Mouse (Mus musculus) heart, embryonic 14.5 days (tissue): ENCODE results near the gene Fancc. TPM values are rescaled to one million over a fixed set of nuclear protein-coding genes. Genes with fewer than 3 reads are reported as not detected.

Experiments used
- ATAC-seq: fragments of 200-750 bp; cut with Nextera tagmentation; 2 replicates; pipeline ENCODE4 v1.8.0; 2017; ENCODE audit warnings: low read depth, moderate TSS enrichment; ENCODE audit not compliant: insufficient number of reproducible peaks, insufficient read depth, low FRiP score
- H3K27ac ChIP-seq, 2 experiments: fragments of 200-500 bp in 1 of 2; fragments of 300-500 bp in 1 of 2; sonication (generic) in 1 of 2; replicated peaks in 1 of 2; 2 replicates each; pipeline ENCODE4 v1.5.1; 2012 to 2014; ENCODE audit warnings: low read depth in 2 of 2, low read length in 2 of 2, control low read depth in 1 of 2, mild to moderate bottlenecking in 1 of 2, mixed read lengths in 1 of 2; ENCODE audit not compliant: control insufficient read depth in 1 of 2, insufficient read depth in 1 of 2
- H3K27me3 ChIP-seq: fragments of 300-500 bp; sonication (generic); 2 replicates; pipeline ENCODE4 v1.6.1; 2014; ENCODE audit warnings: mild to moderate bottlenecking, low read length, control low read depth; ENCODE audit not compliant: control insufficient read depth, insufficient read depth
- H3K36me3 ChIP-seq: fragments of 300-500 bp; sonication (generic); 2 replicates; pipeline ENCODE4 v1.6.1; 2014; ENCODE audit warnings: mild to moderate bottlenecking, control low read depth, low read length, mixed read lengths; ENCODE audit not compliant: control insufficient read depth, insufficient read depth
- H3K4me1 ChIP-seq, 2 experiments: fragments of 200-500 bp in 1 of 2; fragments of 300-500 bp in 1 of 2; sonication (generic) in 1 of 2; 2 replicates each; pipeline ENCODE4 v1.6.1; 2012 to 2014; ENCODE audit warnings: low read length in 2 of 2, control low read depth in 1 of 2, mixed read lengths in 1 of 2; ENCODE audit not compliant: control insufficient read depth in 2 of 2, insufficient read depth in 2 of 2
- H3K4me2 ChIP-seq: fragments of 300-500 bp; sonication (generic); 2 replicates; pipeline ENCODE4 v1.6.1; 2014; ENCODE audit warnings: mild to moderate bottlenecking, low read length
- H3K4me3 ChIP-seq, 2 experiments: fragments of 200-500 bp in 1 of 2; fragments of 300-500 bp in 1 of 2; sonication (generic) in 1 of 2; 2 replicates each; pipeline ENCODE4 v1.5.1; 2012 to 2014; ENCODE audit warnings: low read length in 2 of 2, mild to moderate bottlenecking in 2 of 2, control low read depth in 1 of 2, low read depth in 1 of 2, moderate library complexity in 1 of 2; ENCODE audit not compliant: control insufficient read depth in 1 of 2, insufficient read depth in 1 of 2
- H3K9ac ChIP-seq: fragments of 300-500 bp; sonication (generic); 2 replicates; pipeline ENCODE4 v1.6.1; 2014; ENCODE audit warnings: mild to moderate bottlenecking, low read length
- H3K9me3 ChIP-seq: fragments of 300-500 bp; sonication (generic); 2 replicates; pipeline ENCODE4 v1.6.1; 2016; ENCODE audit warnings: low read length, control low read depth; ENCODE audit not compliant: control insufficient read depth
- WGBS: fragments of 180-500 bp; shearing (Covaris S2); extraction: QIAGEN DNeasy Blood & Tissue Kit; methylation state at CpG from one replicate; pipeline ENCODE4 v1.1.7; 2014; 5-methylcytosine and 5-hydroxymethylcytosine counted together
- polyA plus RNA-seq: library from polyadenylated mRNA; unstranded; fragments of >200 nt; fragmentation: Nextera tagmentation; extraction: Ambion mirVana; gene quantifications from 2 replicates; pipeline ENCODE4 v1.2.1, GENCODE M21; 2014

Gene Fancc
- polyA plus RNA-seq, 1 experiment from 2014 or later = 15.5 TPM

- no peak overlapping the region for H3K9ac ChIP-seq
- H3K36me3 ChIP-seq = peaks cover 79% of the 10 kb centered on the region
- no peak for ATAC-seq
- 96% methylated on average over 3 of the region's 3 CpGs for WGBS
- H3K27me3 ChIP-seq = no peaks in the 10 kb centered on the region
- H3K27ac ChIP-seq = no peak overlapping the region
- H3K4me3 ChIP-seq = no peak overlapping the region
- H3K4me1 ChIP-seq = peaks cover 12 to 22% of the 10 kb centered on the region in 2 experiments
- no peaks in the 10 kb centered on the region for H3K9me3 ChIP-seq
- H3K4me2 ChIP-seq = no peak overlapping the region
Measured at GRCm38 (mm10) chr13:63297933-63298332, 199.1 kb downstream of the Fancc start.

- Histone ChIP-seq H3K36me3 (peaks cover 77% of the 10 kb centered on the region), H3K9ac (no peak overlapping the region), H3K27me3 (no peaks in the 10 kb centered on the region), H3K9me3 (no peaks in the 10 kb centered on the region), H3K4me1 (peaks cover 14 to 24% of the 10 kb centered on the region in 2 experiments), H3K27ac (no peak overlapping the region), H3K4me2 (no peak overlapping the region), H3K4me3 (no peak overlapping the region)
- ATAC-seq = no peak
- WGBS = 86% methylated on average over 2 of the region's 2 CpGs
Measured at GRCm38 (mm10) chr13:63297003-63297402, 200.1 kb downstream of the Fancc start.

- H3K36me3 ChIP-seq = peaks cover 72% of the 10 kb centered on the region
Measured at GRCm38 (mm10) chr13:63296300-63296699, 200.8 kb downstream of the Fancc start.

GRCm38 (mm10) chr13:63294359-63295193 is 202.5 kb downstream of the Fancc start:
- H3K9ac ChIP-seq = peak overlapping the region; percentile 12; the same call in 1 of the 2 replicates
- peaks cover 72% of the 10 kb centered on the region for H3K36me3 ChIP-seq
- no peak overlapping the region for H3K4me2 ChIP-seq
- 34% methylated on average over 15 of the region's 15 CpGs for WGBS
- peaks cover 14 to 27% of the 10 kb centered on the region in 2 experiments for H3K4me1 ChIP-seq
- no peaks in the 10 kb centered on the region for H3K9me3 ChIP-seq
- H3K27ac ChIP-seq = peak overlapping the region; percentile 47 to 68
- no peak for ATAC-seq
- H3K27me3 ChIP-seq = no peaks in the 10 kb centered on the region
- H3K4me3 ChIP-seq = no peak overlapping the region

More at GRCm38 (mm10) chr13:63296300-63296699, 200.8 kb downstream of the Fancc start:
- peaks cover 14 to 24% of the 10 kb centered on the region in 2 experiments for H3K4me1 ChIP-seq
- ATAC-seq = no peak
- H3K9ac ChIP-seq = no peak overlapping the region
- no peaks in the 10 kb centered on the region for H3K9me3 ChIP-seq
- H3K27me3 ChIP-seq = no peaks in the 10 kb centered on the region
- 92% methylated on average over 11 of the region's 11 CpGs for WGBS
- no peak overlapping the region for H3K4me3 ChIP-seq
- H3K4me2 ChIP-seq = no peak overlapping the region
- H3K27ac ChIP-seq = no peak overlapping the region

- Histone ChIP-seq H3K4me2 (no peak overlapping the region), H3K27ac (peak overlapping the region in 1 of 2 experiments; percentile 68; a peak in 2 of 4 replicates), H3K9me3 (no peaks in the 10 kb centered on the region), H3K36me3 (peaks cover 72% of the 10 kb centered on the region), H3K27me3 (no peaks in the 10 kb centered on the region), H3K4me3 (no peak overlapping the region), H3K4me1 (peaks cover 14 to 27% of the 10 kb centered on the region in 2 experiments), H3K9ac (no peak overlapping the region)
- ATAC-seq = no peak
- WGBS = 49% methylated on average over 3 of the region's 3 CpGs
Measured at GRCm38 (mm10) chr13:63293647-63294046, 203.4 kb downstream of the Fancc start.

- Histone ChIP-seq H3K9ac (no peak overlapping the region), H3K27ac (no peak overlapping the region), H3K4me3 (no peak overlapping the region), H3K36me3 (peaks cover 72% of the 10 kb centered on the region), H3K9me3 (no peaks in the 10 kb centered on the region), H3K4me2 (no peak overlapping the region), H3K4me1 (peaks cover 16 to 32% of the 10 kb centered on the region in 2 experiments), H3K27me3 (no peaks in the 10 kb centered on the region)
- WGBS = 87% methylated on average over 6 of the region's 6 CpGs
- no peak for ATAC-seq
Measured at GRCm38 (mm10) chr13:63291016-63291415, 206.1 kb downstream of the Fancc start.

GRCm38 (mm10) chr13:63290126-63290525 is 207.0 kb downstream of the Fancc start:
- peaks cover 75% of the 10 kb centered on the region for H3K36me3 ChIP-seq
- no peak for ATAC-seq

More at GRCm38 (mm10) chr13:63290126-63290525, 207.0 kb downstream of the Fancc start:
- Histone ChIP-seq H3K9me3 (no peaks in the 10 kb centered on the region), H3K4me3 (no peak overlapping the region), H3K9ac (no peak overlapping the region), H3K4me2 (no peak overlapping the region), H3K27ac (no peak overlapping the region), H3K27me3 (no peaks in the 10 kb centered on the region), H3K4me1 (peaks cover 16 to 30% of the 10 kb centered on the region in 2 experiments)
- WGBS = 89% methylated on average over 4 of the region's 4 CpGs
